Mouse (Mus musculus) mouse embryonic stem cell (cell line): ENCODE measurements around the gene Btbd35f6.
"Not testable (repeated sequence)": the region's sequence is repeated elsewhere in the genome, so short reads cannot be mapped to it uniquely, and the experiment has no call there.

ENCODE experiments used
- in situ Hi-C, 2 experiments: fragments of 300-500 bp; cut with MboI; formaldehyde crosslinking; loops; 1 replicate in 1 of 2; 3 replicates in 1 of 2; pipeline ENCODE4 v1.14.3; 2019 to 2020; ENCODE audit warnings: low sequenced_read_pairs in 2 of 2, low pct_unique_long_range_greater_than_20kb in 1 of 2, mixed read lengths in 1 of 2; ENCODE audit not compliant: unreplicated experiment in 1 of 2

Gene Btbd35f6

DNA sequence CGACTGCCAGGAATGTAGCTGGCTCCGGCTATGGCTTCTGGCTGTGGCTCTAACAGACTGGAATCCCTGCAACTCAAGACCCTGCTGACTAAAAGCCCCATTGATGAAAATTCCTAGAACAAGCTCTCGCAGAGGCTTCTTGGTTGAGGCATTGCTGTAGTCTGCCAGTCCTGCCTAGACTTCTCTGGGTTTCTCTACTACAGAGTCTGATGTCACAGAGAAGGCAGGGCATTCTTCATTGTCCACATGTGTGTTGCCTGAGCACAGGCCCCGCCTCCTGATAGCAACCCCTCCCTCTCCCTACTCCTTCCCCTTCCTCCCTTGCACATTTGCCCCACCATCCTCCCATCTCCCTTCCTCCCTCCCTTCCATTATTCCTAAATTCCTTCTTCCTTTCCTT, at the start of gene Btbd35f6:
TSS of gene Btbd35f6 (minus strand) at position 101 of the 400 bp plus-strand sequence.
- in situ Hi-C loops: not testable (repeated sequence)

DNA sequence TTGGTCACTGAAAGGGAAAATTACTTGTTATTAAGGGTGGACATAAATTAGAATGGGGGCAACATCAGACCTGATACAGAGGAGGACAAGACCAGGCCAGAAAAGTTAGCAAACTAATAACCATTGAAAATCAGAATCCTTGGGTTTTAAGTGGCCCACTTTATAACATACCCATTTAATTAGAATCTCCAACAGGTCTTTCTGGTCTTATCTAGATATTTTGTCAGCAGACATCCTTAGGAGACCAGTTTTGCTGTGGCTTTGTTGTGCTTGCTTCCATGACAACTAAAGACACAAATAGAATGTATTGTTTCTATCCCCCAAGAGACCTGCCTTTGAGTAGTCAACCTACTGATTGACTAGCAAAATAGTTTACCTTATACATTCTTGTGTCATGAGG, 30.4 kb upstream of the Btbd35f6 start, which contains the start of gene Gm21870:
TSS of gene Gm21870 (minus strand) at position 101 of the 400 bp plus-strand sequence.
- in situ Hi-C loops: not testable (repeated sequence)

DNA sequence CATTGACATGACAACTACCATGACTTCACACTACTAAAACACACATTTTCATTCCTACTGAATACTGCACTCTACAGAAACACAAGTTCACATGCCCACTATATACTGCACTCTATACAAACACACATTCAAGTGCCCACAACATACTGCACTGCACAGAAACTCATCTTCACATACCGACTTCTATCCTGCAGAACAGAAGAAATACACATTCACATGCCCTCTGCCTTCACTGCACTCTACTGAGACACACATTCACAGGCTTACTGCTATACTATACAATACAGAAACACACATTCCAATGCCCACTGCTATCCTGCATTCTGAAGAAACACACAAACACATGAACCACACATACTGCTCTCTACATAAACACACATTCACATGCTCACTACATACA, 26.1 kb downstream of the Btbd35f6 start:
- in situ Hi-C loops: not testable (repeated sequence)

DNA sequence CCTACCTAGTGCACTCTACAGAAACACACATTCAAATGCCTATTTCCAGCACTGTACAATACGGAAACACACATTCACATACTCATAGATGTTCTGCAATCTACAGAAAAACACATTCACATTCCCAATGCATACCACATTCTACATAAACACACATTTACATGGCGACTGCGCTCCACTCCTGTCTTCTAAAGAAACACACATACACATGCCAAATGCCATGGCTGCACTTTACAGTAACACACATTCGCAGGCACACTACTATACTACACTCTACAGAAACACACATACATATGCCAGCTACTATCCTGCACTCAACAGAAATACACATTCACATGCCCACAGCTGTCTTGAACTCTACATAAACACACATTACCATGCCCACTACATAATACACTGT, 28.1 kb downstream of the Btbd35f6 start:
- in situ Hi-C loops: not testable (repeated sequence)

DNA sequence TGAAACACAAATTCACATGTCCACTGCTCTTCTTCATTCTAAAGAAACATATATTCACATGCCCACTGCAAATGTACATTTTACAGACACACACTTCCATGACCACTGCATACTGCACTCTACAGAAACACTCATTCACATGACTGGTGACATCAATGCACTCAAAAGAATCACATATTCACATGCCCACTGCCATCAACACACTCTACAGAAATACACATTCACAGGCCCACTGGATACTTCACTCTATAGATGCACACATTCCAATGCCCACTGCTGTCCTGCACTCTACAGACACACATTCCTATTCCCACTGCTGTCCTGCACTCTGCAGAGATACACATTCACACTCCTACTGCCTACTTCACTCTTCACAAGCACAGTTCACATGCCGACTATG, 30.0 kb downstream of the Btbd35f6 start:
- in situ Hi-C loops: not testable (repeated sequence)

DNA sequence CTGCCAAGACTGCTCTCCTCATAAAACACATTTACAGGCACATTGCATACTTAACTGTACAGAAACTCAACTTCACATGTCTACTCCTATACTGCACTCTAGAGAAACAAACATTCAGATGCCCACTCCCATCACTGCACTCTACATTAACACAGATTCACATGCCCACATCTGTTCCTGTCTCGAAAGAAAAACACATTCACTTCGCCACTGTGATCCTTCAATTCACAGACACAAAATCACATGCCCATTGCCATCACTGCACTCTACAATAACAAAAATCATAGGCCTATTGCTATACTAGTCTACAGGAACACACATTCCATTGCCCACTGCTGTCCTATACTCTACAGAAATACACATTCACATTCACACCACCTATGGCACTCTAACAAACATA, 30.9 kb downstream of the Btbd35f6 start:
- in situ Hi-C loops: not testable (repeated sequence)
